Mouse (Mus musculus): ENCODE measurements around the gene Ica1. TPM values are rescaled to one million over a fixed set of nuclear protein-coding genes. Genes with fewer than 3 reads are reported as not detected.
A peak's percentile ranks its signal among the peaks of the same experiment; 100 is the strongest.

Ica1 gene
- 7.9 and 10.3 TPM in 2 replicates for polyA plus RNA-seq (2011; ENCODE audit: insufficient read length, low read depth, missing spikeins)

GRCm38 (mm10) chr6:8778296-8778649 is at the start of gene Ica1:
TSS of gene Ica1 (minus strand) at chr6:8778488.
- H3K4me3 ChIP-seq (ENCODE audit: insufficient read depth, low read length), result peak within 1 kb of the TSS; percentile 66
- H3K27ac ChIP-seq (ENCODE audit: insufficient read depth, low read length), result no peak within 1 kb of the TSS
- H3K4me1 ChIP-seq (ENCODE audit: control insufficient read depth, insufficient read depth, low read length), result peaks cover 3% of the 10 kb centered on the region; the same call in 1 of the 2 replicates
- TF ChIP-seq CTCF (IDR thresholded peaks at IDR 0.05; ENCODE audit: borderline replicate concordance, insufficient read depth, low read length) (no peak), POLR2A (IDR thresholded peaks at IDR 0.05; ENCODE audit: low read depth, low read length) (no peak)

GRCm38 (mm10) chr6:8819866-8820265 is 41.6 kb upstream of the Ica1 start:
- Histone ChIP-seq H3K27ac (ENCODE audit: insufficient read depth, low read length) (no peak overlapping the region), H3K4me1 (ENCODE audit: control insufficient read depth, insufficient read depth, low read length) (no peaks in the 10 kb centered on the region), H3K4me3 (ENCODE audit: insufficient read depth, low read length) (no peak overlapping the region)
- TF ChIP-seq CTCF (IDR thresholded peaks at IDR 0.05; ENCODE audit: borderline replicate concordance, insufficient read depth, low read length), result no peak
- TF ChIP-seq POLR2A (IDR thresholded peaks at IDR 0.05; ENCODE audit: low read depth, low read length), result no peak

- Histone ChIP-seq H3K4me3 (ENCODE audit: insufficient read depth, low read length) (no peak overlapping the region), H3K27ac (ENCODE audit: insufficient read depth, low read length) (no peak overlapping the region), H3K4me1 (ENCODE audit: control insufficient read depth, insufficient read depth, low read length) (no peaks in the 10 kb centered on the region)
- TF ChIP-seq POLR2A (IDR thresholded peaks at IDR 0.05; ENCODE audit: low read depth, low read length) (no peak), CTCF (IDR thresholded peaks at IDR 0.05; ENCODE audit: borderline replicate concordance, insufficient read depth, low read length) (no peak)
These were observed 36.2 kb upstream of the Ica1 start for GRCm38 (mm10) chr6:8814332-8815002.

- Histone ChIP-seq H3K4me3 (ENCODE audit: insufficient read depth, low read length) (no peak overlapping the region), H3K4me1 (ENCODE audit: control insufficient read depth, insufficient read depth, low read length) (peaks cover 7% of the 10 kb centered on the region), H3K27ac (ENCODE audit: insufficient read depth, low read length) (0 out of 2 replicates have a peak overlapping the region, but pooled peaks have one; percentile 31)
- TF ChIP-seq POLR2A (IDR thresholded peaks at IDR 0.05; ENCODE audit: low read depth, low read length) (no peak), CTCF (IDR thresholded peaks at IDR 0.05; ENCODE audit: borderline replicate concordance, insufficient read depth, low read length) (no peak)
These were observed 24.4 kb upstream of the Ica1 start for GRCm38 (mm10) chr6:8802561-8803150.

GRCm38 (mm10) chr6:8792385-8792784 is 14.1 kb upstream of the Ica1 start:
- H3K27ac ChIP-seq (ENCODE audit: insufficient read depth, low read length), result no peak overlapping the region
- H3K4me3 ChIP-seq (ENCODE audit: insufficient read depth, low read length), result no peak overlapping the region
- H3K4me1 ChIP-seq (ENCODE audit: control insufficient read depth, insufficient read depth, low read length), result no peaks in the 10 kb centered on the region
- TF ChIP-seq POLR2A (IDR thresholded peaks at IDR 0.05; ENCODE audit: low read depth, low read length), result no peak
- no peak for TF ChIP-seq CTCF (IDR thresholded peaks at IDR 0.05; ENCODE audit: borderline replicate concordance, insufficient read depth, low read length)

- H3K4me1 ChIP-seq (ENCODE audit: control insufficient read depth, insufficient read depth, low read length), result no peaks in the 10 kb centered on the region
- no peak for TF ChIP-seq POLR2A (IDR thresholded peaks at IDR 0.05; ENCODE audit: low read depth, low read length)
- TF ChIP-seq CTCF (IDR thresholded peaks at IDR 0.05; ENCODE audit: borderline replicate concordance, insufficient read depth, low read length), result no peak
These were observed 13.5 kb upstream of the Ica1 start for GRCm38 (mm10) chr6:8791781-8792180.

GRCm38 (mm10) chr6:8780618-8781017 is 2.3 kb upstream of the Ica1 start:
- peak overlapping the region; percentile 59 for H3K27ac ChIP-seq (ENCODE audit: insufficient read depth, low read length)
- no peak for TF ChIP-seq CTCF (IDR thresholded peaks at IDR 0.05; ENCODE audit: borderline replicate concordance, insufficient read depth, low read length)
- no peak for TF ChIP-seq POLR2A (IDR thresholded peaks at IDR 0.05; ENCODE audit: low read depth, low read length)
- H3K4me1 ChIP-seq (ENCODE audit: control insufficient read depth, insufficient read depth, low read length), result peaks cover 3% of the 10 kb centered on the region; the same call in 1 of the 2 replicates
- H3K4me3 ChIP-seq (ENCODE audit: insufficient read depth, low read length), result no peak overlapping the region

More at GRCm38 (mm10) chr6:8791781-8792180, 13.5 kb upstream of the Ica1 start:
- no peak overlapping the region for H3K4me3 ChIP-seq (ENCODE audit: insufficient read depth, low read length)
- H3K27ac ChIP-seq (ENCODE audit: insufficient read depth, low read length), result no peak overlapping the region

GRCm38 (mm10) chr6:8777411-8778295 is 635 bp downstream of the Ica1 start:
- no peak overlapping the region for H3K27ac ChIP-seq (ENCODE audit: insufficient read depth, low read length)
- no peak for TF ChIP-seq CTCF (IDR thresholded peaks at IDR 0.05; ENCODE audit: borderline replicate concordance, insufficient read depth, low read length)
- TF ChIP-seq POLR2A (IDR thresholded peaks at IDR 0.05; ENCODE audit: low read depth, low read length), result peak; percentile 27; the same call in 1 of the 2 replicates
- peaks cover 3% of the 10 kb centered on the region; the same call in 1 of the 2 replicates for H3K4me1 ChIP-seq (ENCODE audit: control insufficient read depth, insufficient read depth, low read length)
- H3K4me3 ChIP-seq (ENCODE audit: insufficient read depth, low read length), result peak overlapping the region; percentile 66

GRCm38 (mm10) chr6:8771539-8771938 is 6.7 kb downstream of the Ica1 start:
- H3K27ac ChIP-seq (ENCODE audit: insufficient read depth, low read length), result no peak overlapping the region
- no peak overlapping the region for H3K4me3 ChIP-seq (ENCODE audit: insufficient read depth, low read length)
- TF ChIP-seq CTCF (IDR thresholded peaks at IDR 0.05; ENCODE audit: borderline replicate concordance, insufficient read depth, low read length), result no peak
- TF ChIP-seq POLR2A (IDR thresholded peaks at IDR 0.05; ENCODE audit: low read depth, low read length), result no peak
- no peaks in the 10 kb centered on the region for H3K4me1 ChIP-seq (ENCODE audit: control insufficient read depth, insufficient read depth, low read length)
